Comparison of ENCODE assay signal across 20 mouse cellular contexts in genomic region chr7:145335199-145335598, GRCm38 (mm10). TPM values are rescaled to one million over a fixed set of nuclear protein-coding genes. Genes with fewer than 3 reads are reported as not detected.
A peak's percentile ranks its signal among the peaks of the same experiment; 100 is the strongest.
DNase-seq lines count a peak whose midpoint lies in the region; ATAC-seq and TF ChIP-seq lines count a peak whose summit lies in the region.
"Had no signal": no experiment of that assay in that cellular context is flagged by ENCODE, and none has a peak within 500 bp of the region (broad histone marks: within the 10 kb centered on the region; RNA-seq: fewer than 3 reads in every experiment).

No protein-coding gene starts in this region.

- intact Hi-C loops in left cerebral cortex, postnatal 4 days (cut with DNase I) = no loop called here
- intact Hi-C loops in left cerebral cortex, postnatal 14 days (cut with DNase I) = no loop called here

- TF ChIP-seq CTCF in thymus, adult 2 months (IDR thresholded peaks at IDR 0.05; ENCODE audit: borderline replicate concordance, control insufficient read depth, extremely low read depth, insufficient read depth, low read length, poor library complexity) = no peak

- H3K27ac ChIP-seq in limb, embryonic 15.5 days = peak overlapping the region; percentile 67
- H3K27ac ChIP-seq in thymus, adult 2 months (ENCODE audit: control insufficient read depth, insufficient read depth, low read length) = no peak overlapping the region
- no peak overlapping the region for H3K27ac ChIP-seq in midbrain, embryonic 10.5 days (replicated peaks)
- H3K27ac ChIP-seq: embryonic facial prominence, embryonic 12.5 days; heart, adult 2 months; liver, embryonic 12.5 days had no signal

- H3K36me3 ChIP-seq in limb, embryonic 15.5 days = no peaks in the 10 kb centered on the region
- no peaks in the 10 kb centered on the region for H3K36me3 ChIP-seq in thymus, adult 2 months (ENCODE audit: control insufficient read depth, insufficient read depth, low read length)
- H3K36me3 ChIP-seq in midbrain, embryonic 10.5 days = no peaks in the 10 kb centered on the region
- H3K36me3 ChIP-seq: embryonic facial prominence, embryonic 12.5 days; liver, embryonic 12.5 days had no signal

- H3K9me3 ChIP-seq in limb, embryonic 15.5 days = no peaks in the 10 kb centered on the region
- H3K9me3 ChIP-seq in midbrain, embryonic 10.5 days (replicated peaks) = no peaks in the 10 kb centered on the region
- H3K9me3 ChIP-seq: embryonic facial prominence, embryonic 12.5 days; liver, embryonic 12.5 days had no signal

- peak; percentile 91 for DNase-seq in left cerebral cortex, postnatal 4 days
- DNase-seq in left cerebral cortex, postnatal 14 days (ENCODE audit: low spot score in 2 of 2) = no peak
- peak; percentile 94 to 96 for DNase-seq in cerebellum, adult 18-20 months
- peak; percentile 95 for DNase-seq in cerebellum, postnatal 25 days
- DNase-seq in thymus, adult 2 months = no peak
- DNase-seq in midbrain, embryonic 10.5 days (ENCODE audit: low spot score) = no peak
- no peak for DNase-seq in ovary, adult 18-20 months (ENCODE audit: low spot score)
- DNase-seq: adrenal gland, adult 2 months; heart, adult 2 months; right cerebral cortex, adult 18-20 months had no signal

- ATAC-seq in limb, embryonic 15.5 days (ENCODE audit: insufficient number of reproducible peaks, low FRiP score, low TSS enrichment, low read depth) = no peak
- ATAC-seq: inflammation-experienced regulatory T-cells, adult 6 months; liver, embryonic 12.5 days; lung, postnatal 0 days; Patski had no signal

- TF ChIP-seq POLR2A in thymus, adult 2 months (IDR thresholded peaks at IDR 0.05; ENCODE audit: control insufficient read depth, extremely low read depth, insufficient read depth, low read length, poor library complexity) = no peak

- H3K4me1 ChIP-seq in limb, embryonic 15.5 days = peaks cover 44% of the 10 kb centered on the region
- no peaks in the 10 kb centered on the region for H3K4me1 ChIP-seq in thymus, adult 2 months (replicated peaks; ENCODE audit: control insufficient read depth, insufficient read depth, low read length)
- no peaks in the 10 kb centered on the region for H3K4me1 ChIP-seq in midbrain, embryonic 10.5 days
- H3K4me1 ChIP-seq: liver, embryonic 12.5 days had no signal

- no peaks in the 10 kb centered on the region for H3K27me3 ChIP-seq in limb, embryonic 15.5 days
- no peaks in the 10 kb centered on the region for H3K27me3 ChIP-seq in thymus, adult 2 months (ENCODE audit: control insufficient read depth, insufficient read depth, low read length)
- H3K27me3 ChIP-seq in midbrain, embryonic 10.5 days (ENCODE audit: low read depth, poor library complexity, severe bottlenecking) = no peaks in the 10 kb centered on the region
- H3K27me3 ChIP-seq: embryonic facial prominence, embryonic 12.5 days; liver, embryonic 12.5 days; Patski had no signal

- H3K4me3 ChIP-seq in limb, embryonic 15.5 days = no peak overlapping the region
- H3K4me3 ChIP-seq in thymus, adult 2 months (ENCODE audit: control insufficient read depth, insufficient read depth, low read length) = no peak overlapping the region
- H3K4me3 ChIP-seq in midbrain, embryonic 10.5 days = no peak overlapping the region
- H3K4me3 ChIP-seq: embryonic facial prominence, embryonic 12.5 days; heart, adult 2 months; liver, embryonic 12.5 days had no signal

- no peak overlapping the region for H3K9ac ChIP-seq in limb, embryonic 15.5 days
- H3K9ac ChIP-seq: embryonic facial prominence, embryonic 12.5 days; liver, embryonic 12.5 days had no signal

- H3K4me2 ChIP-seq in limb, embryonic 15.5 days = no peak overlapping the region
- H3K4me2 ChIP-seq: embryonic facial prominence, embryonic 12.5 days; liver, embryonic 12.5 days had no signal

RNA-seq across cellular contexts. Expression of gene Mrgprd, which starts 20.6 kb away (rescaled TPM):
- total RNA-seq in left cerebral cortex, postnatal 4 days (2021) = not detected
- not detected for total RNA-seq in left cerebral cortex, postnatal 14 days (2021)
- polyA plus RNA-seq in limb, embryonic 15.5 days (2015; fragmentation: Nextera tagmentation; extraction: Ambion mirVana) = not detected in 2 replicates
- not detected in 2 replicates for polyA plus RNA-seq in thymus, adult 2 months (2012; rRNA removed)
- polyA plus RNA-seq in midbrain, embryonic 10.5 days (2016; fragmentation: Nextera tagmentation; extraction: Ambion mirVana) = not detected in 2 replicates
- total RNA-seq: adrenal gland, adult 2 months; CH12.LX; heart, adult 2 months; left cerebral cortex, adult 18-20 months had no signal
- polyA plus RNA-seq: adrenal gland, adult 2 months; embryonic facial prominence, embryonic 12.5 days; frontal cortex, adult 2 months; heart, adult 2 months; inflammation-experienced regulatory T-cells, adult 6 months; large intestine, adult 2 months; liver, embryonic 12.5 days; lung, postnatal 0 days; Patski had no signal

RNA-seq across cellular contexts. Expression of gene Mrgprf, which starts 34.6 kb away (rescaled TPM):
- 1 to 10 TPM; 2.2 to 3.0 TPM for total RNA-seq in left cerebral cortex, postnatal 4 days (2021)
- total RNA-seq in left cerebral cortex, postnatal 14 days (2021) = 1 to 10 TPM; 2.1 to 2.2 TPM
- 10.8 and 15.3 TPM in 2 replicates for polyA plus RNA-seq in limb, embryonic 15.5 days (2015; fragmentation: Nextera tagmentation; extraction: Ambion mirVana)
- polyA plus RNA-seq in thymus, adult 2 months (2012; rRNA removed) = 6.5 and 10.3 TPM in 2 replicates
- 0.37 and 0.63 TPM in 2 replicates for polyA plus RNA-seq in midbrain, embryonic 10.5 days (2016; fragmentation: Nextera tagmentation; extraction: Ambion mirVana)
- total RNA-seq: CH12.LX had no signal
- polyA plus RNA-seq: inflammation-experienced regulatory T-cells, adult 6 months; liver, embryonic 12.5 days had no signal

RNA-seq across cellular contexts. Expression of gene Tpcn2, which starts 51.4 kb away (rescaled TPM):
- total RNA-seq in left cerebral cortex, postnatal 4 days (2021) = 1 to 10 TPM; 4.7 to 5.0 TPM
- 1 to 10 TPM; 3.4 to 3.6 TPM for total RNA-seq in left cerebral cortex, postnatal 14 days (2021)
- 10.8 and 11.2 TPM in 2 replicates for polyA plus RNA-seq in limb, embryonic 15.5 days (2015; fragmentation: Nextera tagmentation; extraction: Ambion mirVana)
- 38.4 and 49.2 TPM in 2 replicates for polyA plus RNA-seq in thymus, adult 2 months (2012; rRNA removed)
- 5.4 and 6.8 TPM in 2 replicates for polyA plus RNA-seq in midbrain, embryonic 10.5 days (2016; fragmentation: Nextera tagmentation; extraction: Ambion mirVana)

Comparison
In these comparisons a context has a peak if more than half of its experiments do, and no peak if none do; other contexts are left out.
1. DNase-seq: peak in left cerebral cortex, postnatal 4 days (single experiment), cerebellum, adult 18-20 months (2 of 2) and cerebellum, postnatal 25 days (2 of 2); none in left cerebral cortex, postnatal 14 days (0 of 2), thymus, adult 2 months (single experiment), midbrain, embryonic 10.5 days (single experiment) and ovary, adult 18-20 months (single experiment).